Mouse (Mus musculus) kidney, postnatal 10 days (tissue): ENCODE results near the gene Bach2.

Experiments used
- DNase-seq: peaks from one replicate; pipeline ENCODE4 v3.0.0; 2021; ENCODE audit warnings: mixed read lengths

Gene Bach2

GRCm38 (mm10) chr4:32363488-32363984 lies 124.9 kb downstream of the Bach2 start:
- DNase-seq: no peak

GRCm38 (mm10) chr4:32365144-32365907 lies 126.7 kb downstream of the Bach2 start:
- DNase-seq: no peak

DNA sequence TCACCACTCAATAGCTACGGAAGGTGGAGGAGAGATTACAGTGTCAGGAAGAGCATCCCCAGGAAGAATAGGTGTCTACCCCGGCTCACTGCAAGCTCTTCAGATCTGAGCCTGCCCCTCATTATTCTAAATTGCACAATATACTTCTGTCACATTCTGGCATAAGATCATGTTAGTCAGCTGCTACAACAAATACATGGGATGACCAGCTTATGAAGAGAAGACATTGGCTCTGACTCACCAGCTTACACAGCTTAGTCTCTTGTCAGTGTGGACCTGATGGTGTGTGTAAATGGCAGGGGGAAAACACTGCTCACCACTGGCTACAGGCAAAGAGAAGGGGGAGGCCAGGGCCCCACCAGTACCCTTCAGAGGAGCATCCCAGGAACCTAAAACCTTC lies 127.6 kb downstream of the Bach2 start:
- no peak for DNase-seq

DNA sequence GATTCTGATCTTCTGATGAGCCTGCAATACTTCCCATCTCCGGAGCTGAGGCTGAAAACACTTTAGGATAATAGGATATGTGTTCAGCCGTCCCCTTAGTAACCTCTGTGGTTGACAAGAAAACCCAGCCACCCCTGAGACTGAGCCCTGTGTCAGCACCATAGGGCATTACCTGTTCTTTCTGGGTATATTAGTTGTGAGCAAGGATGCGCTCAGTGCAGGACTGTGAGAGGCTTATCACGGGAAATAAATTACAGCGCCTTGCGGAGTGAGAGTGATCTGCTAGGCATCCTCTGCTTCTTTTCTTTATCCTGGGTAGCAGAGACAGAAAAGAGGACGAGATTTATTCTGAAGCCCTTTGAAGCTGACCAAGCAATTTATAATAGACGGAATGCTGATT lies 129.7 kb downstream of the Bach2 start:
- DNase-seq: no peak

DNA sequence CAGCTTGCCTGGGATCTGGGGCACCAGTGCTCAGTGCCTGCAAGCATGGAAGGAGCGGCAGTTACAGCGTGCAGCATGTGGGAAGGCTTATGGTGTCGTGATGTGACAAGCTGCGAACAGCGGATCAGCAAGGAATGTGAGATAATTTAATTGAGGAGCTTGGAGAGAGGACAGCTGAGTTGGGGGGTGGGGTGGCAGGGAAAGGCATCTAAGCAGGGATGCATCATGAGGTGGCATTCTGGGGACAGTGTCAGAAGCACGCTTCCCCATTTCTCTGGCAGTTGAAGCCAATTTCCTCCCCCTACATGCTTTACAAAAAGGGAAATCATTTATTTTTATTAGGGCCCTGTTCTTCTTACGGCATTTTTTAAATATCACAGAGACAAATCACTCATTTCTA lies 134.5 kb downstream of the Bach2 start:
- DNase-seq: peak; percentile 58

DNA sequence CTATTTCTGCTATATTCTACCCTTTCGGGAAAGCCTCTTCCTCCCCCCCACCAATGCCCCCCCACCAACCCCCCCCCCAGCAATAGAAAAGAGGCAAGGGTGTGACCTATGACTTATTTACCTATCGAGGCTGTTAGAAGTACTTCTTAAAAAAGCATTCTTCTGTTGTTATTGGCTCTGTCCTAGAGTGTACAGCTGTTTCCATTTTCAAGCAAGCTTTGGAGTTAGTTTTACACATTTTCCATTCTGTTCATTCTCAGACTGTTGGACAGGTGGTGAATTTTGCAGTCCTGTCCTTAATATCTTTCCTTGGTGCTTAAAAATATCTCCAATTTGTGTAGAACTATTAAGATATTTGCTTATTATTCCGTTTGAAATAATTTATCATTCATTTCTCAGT lies 134.9 kb downstream of the Bach2 start:
- no peak for DNase-seq

DNA sequence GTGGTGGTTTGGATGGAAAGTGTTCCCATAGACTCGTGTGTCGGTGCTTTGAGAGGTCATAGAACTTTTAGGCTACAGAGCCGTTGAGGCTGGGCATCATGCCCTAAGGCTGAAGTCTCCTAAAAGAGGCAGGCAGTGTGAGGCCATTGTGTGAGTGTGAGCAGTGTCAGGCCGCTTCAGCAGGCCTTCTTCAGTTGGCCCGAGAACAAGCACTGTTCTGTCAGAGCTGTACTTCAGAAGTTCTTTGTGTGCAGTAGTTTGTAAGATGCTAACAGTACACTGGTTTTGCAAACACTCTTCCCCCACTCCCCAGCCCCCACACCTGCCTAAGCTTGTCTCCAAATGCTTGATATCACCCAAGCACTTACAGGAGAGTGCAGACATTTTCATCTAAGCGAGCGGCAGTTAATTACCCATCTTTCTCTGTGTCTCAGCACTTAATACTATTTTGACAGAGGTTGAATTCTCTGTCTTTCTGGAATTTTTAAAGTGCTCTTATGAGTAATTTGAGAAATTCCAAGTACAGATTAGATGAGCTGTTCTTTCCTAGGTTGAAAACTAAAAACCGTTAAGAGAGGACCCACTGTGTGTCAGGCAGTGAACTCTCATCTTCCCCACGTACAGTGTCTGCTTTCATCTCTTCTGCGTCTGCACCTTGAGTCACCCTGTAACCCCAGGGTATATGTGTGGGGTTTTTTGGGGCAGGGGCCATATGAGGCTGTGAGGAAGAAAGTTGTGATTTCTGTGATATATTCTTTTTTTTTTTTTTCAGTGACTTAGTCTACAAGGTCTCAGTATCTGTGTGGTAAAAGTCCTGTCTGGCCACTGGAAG lies 136.4 kb downstream of the Bach2 start:
- no peak for DNase-seq

GRCm38 (mm10) chr4:32375721-32376526 lies 137.3 kb downstream of the Bach2 start:
- no peak for DNase-seq

GRCm38 (mm10) chr4:32376527-32376948 lies 137.9 kb downstream of the Bach2 start:
- no peak for DNase-seq

DNA sequence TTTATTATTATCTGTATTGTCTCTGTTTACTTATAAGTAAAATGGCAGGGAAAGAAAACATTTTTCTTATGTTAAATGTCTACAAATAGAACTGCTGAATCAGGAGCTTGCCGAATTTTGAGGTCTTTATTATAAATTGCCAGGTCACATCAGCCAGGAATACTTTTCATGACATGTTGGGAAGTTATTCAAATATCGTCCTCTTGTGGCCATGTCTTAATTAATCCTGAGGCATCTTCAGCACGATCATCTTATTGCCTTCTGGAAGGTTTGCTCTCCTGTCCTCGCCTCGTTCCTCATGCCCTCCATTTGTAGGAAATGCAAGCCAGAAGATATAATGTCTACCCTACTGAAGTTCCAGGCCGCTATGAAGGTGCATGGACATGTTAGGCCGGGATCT lies 140.5 kb downstream of the Bach2 start:
- DNase-seq: no peak

DNA sequence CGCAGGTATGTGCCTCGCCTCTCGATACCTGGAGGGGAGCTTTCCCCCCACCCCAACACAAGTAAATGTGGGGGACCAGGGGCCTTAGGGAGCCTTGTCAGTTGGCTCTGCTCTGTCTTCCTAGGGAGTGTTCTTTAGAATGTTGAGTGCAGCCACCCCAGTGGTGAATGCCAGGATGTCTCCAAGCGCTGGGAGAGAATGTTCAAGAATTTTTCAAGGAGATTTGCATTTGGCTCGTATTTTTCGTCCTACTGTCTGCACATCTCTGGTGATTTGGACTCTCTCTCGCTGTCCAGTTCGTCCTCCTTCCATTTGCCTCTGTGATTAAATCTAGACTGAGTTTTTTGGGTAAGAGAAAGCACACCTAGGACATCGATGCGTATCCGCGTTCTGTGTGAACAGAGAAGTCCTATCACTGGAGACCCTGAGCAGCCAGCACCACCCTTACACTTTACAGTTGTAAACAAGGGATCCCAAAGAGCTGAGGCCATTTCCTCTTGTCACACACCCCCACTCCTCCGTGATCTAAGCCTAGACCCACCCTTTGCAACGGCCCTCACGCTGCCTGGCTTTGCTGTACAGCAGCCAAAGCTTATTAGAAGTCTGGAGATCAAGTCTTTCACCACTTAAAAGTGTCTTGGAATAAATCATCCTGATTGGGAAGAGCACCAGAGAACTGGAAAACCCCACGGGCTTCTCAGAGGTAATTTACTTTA lies 143.2 kb downstream of the Bach2 start:
- no peak for DNase-seq

DNA sequence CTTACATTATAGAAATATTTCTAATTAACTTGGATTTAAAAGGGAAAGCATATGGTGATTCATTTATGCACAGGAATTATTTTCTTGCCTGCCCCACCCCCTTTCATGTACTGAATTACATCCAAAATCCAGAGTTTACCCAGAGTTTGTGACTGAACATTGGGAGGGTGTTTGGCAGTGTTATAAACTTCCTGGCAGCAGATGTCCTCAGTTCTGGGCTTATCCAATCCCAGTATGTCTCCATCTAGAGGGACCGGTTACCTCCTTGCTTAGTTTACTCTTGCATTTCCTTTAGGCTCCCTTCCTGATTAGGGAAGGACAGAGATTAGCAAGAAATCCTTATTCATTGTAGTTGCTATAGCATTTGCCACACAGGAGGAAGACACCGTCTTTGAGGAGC lies 146.5 kb downstream of the Bach2 start:
- DNase-seq: no peak

GRCm38 (mm10) chr4:32385623-32386022 lies 147.0 kb downstream of the Bach2 start:
- no peak for DNase-seq

GRCm38 (mm10) chr4:32386346-32386745 lies 147.7 kb downstream of the Bach2 start:
- DNase-seq: no peak

GRCm38 (mm10) chr4:32386931-32387330 lies 148.3 kb downstream of the Bach2 start:
- DNase-seq: no peak

- DNase-seq: peak; percentile 87
Observed at GRCm38 (mm10) chr4:32387479-32388240, 149.1 kb downstream of the Bach2 start.

GRCm38 (mm10) chr4:32388564-32388963 lies 150.0 kb downstream of the Bach2 start:
- no peak for DNase-seq

GRCm38 (mm10) chr4:32389107-32389800 lies 150.7 kb downstream of the Bach2 start:
- peak; percentile 32 for DNase-seq

DNA sequence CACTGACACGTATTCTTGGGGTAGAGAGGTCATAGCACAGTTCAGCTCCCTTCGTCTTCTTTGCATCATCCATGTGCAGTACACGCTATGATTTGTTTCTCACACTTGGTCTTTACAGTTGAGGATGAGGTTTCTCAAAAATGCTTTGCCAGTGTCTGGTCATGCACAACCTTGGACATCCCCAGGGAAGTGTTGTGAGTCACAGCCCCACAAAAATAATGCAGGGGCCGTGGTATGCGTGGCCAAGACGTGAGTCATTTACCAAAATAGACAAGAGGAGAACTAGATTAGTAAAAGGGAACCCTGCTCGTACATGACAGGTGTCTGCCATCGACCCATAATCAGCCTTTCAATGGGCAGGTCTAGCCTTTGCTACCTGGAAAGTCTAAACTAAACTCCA lies 152.7 kb downstream of the Bach2 start:
- DNase-seq: no peak

DNA sequence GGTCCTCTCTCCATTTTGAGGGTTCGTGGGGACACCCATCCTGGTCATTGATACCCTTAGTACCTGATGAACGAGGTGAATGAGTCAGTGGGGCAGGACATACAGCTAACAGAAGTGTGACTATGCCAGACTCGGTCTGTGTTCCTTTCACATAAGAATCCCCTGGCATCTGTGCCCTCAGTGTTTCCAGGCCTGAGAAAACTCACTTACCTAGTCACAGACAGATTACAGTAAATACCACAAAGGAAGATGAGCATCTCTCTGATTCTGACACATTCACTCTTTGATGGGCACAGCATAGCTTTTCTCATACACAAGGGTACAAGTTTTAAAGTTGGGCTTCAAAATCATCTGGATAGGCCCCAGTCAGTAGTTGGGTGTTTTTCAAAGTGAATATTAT lies 154.6 kb downstream of the Bach2 start:
- DNase-seq: no peak

GRCm38 (mm10) chr4:32393951-32394350 lies 155.3 kb downstream of the Bach2 start:
- no peak for DNase-seq
